Comparison of ENCODE assay signal across 13 mouse cellular contexts in the genomic region with DNA sequence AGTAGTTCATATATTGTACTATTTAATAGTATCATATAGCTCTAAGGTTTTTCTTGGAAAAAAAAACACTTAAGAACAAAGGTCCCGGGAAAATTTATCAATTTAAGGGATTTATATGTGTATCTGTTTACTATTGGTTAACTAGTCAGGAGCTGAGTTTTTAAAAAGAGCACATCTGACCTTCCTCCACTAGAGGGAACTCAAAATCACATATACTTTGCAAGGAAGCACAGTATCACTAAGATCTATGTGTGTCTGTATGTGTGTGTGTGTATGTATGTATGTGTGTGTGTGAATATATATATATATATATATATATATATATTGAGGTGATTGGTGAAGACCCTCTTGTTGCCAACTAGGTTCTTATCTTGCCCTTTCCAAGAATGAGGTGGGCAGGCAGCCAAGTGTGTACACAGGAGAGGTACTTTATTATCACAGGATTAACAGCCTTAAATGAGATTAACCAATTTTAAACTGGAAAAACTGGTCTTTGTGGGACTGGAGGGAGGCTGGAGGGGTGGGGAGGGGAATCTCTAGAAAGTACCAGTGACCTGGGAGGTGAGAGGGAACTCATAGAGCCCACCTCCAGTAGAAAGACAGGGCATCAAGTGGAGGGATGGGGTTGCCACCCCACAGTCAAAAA.
DNase-seq lines count a peak whose midpoint lies in the region; ATAC-seq and TF ChIP-seq lines count a peak whose summit lies in the region.
"Had no signal": no experiment of that assay in that cellular context is flagged by ENCODE, and none has a peak within 500 bp of the region (broad histone marks: within the 10 kb centered on the region; RNA-seq: fewer than 3 reads in every experiment).

No protein-coding gene starts in this region.

- TF ChIP-seq EP300 in lung, postnatal 0 days (IDR thresholded peaks at IDR 0.05), result no peak

- H3K4me3 ChIP-seq in hindbrain, postnatal 0 days (ENCODE audit: low read length), result no peak overlapping the region
- no peak overlapping the region for H3K4me3 ChIP-seq in hindbrain, embryonic 13.5 days
- no peak overlapping the region for H3K4me3 ChIP-seq in lung, postnatal 0 days (ENCODE audit: low read depth, low read length)
- no peak overlapping the region for H3K4me3 ChIP-seq in intestine, postnatal 0 days (ENCODE audit: low read depth, low read length)
- H3K4me3 ChIP-seq: forebrain, embryonic 12.5 days; limb, embryonic 15.5 days had no signal

- peak; percentile 39 for TF ChIP-seq CTCF in hindbrain, postnatal 0 days (IDR thresholded peaks at IDR 0.05; ENCODE audit: low read depth)
- peak; percentile 41; the same call in 1 of the 2 replicates for TF ChIP-seq CTCF in lung, postnatal 0 days (IDR thresholded peaks at IDR 0.05)
- TF ChIP-seq CTCF in intestine, postnatal 0 days (IDR thresholded peaks at IDR 0.05; ENCODE audit: low read depth), result peak; percentile 47

- 80% methylated on average over 1 of the region's 1 CpGs for WGBS in hindbrain, postnatal 0 days
- WGBS in hindbrain, embryonic 13.5 days, result 70% methylated on average over 1 of the region's 1 CpGs
- 68% methylated on average over 1 of the region's 1 CpGs for WGBS in lung, postnatal 0 days
- WGBS in intestine, postnatal 0 days, result 47% methylated on average over 1 of the region's 1 CpGs

- no peak overlapping the region for H3K9ac ChIP-seq in hindbrain, postnatal 0 days (replicated peaks; ENCODE audit: low read length)
- H3K9ac ChIP-seq in hindbrain, embryonic 13.5 days, result no peak overlapping the region
- H3K9ac ChIP-seq in lung, postnatal 0 days (replicated peaks; ENCODE audit: low read depth), result no peak overlapping the region
- H3K9ac ChIP-seq in intestine, postnatal 0 days (ENCODE audit: low read depth, low read length), result no peak overlapping the region
- H3K9ac ChIP-seq: forebrain, embryonic 12.5 days; limb, embryonic 15.5 days had no signal

- H3K27me3 ChIP-seq in hindbrain, postnatal 0 days (ENCODE audit: insufficient read depth, low read length), result no peaks in the 10 kb centered on the region
- no peaks in the 10 kb centered on the region for H3K27me3 ChIP-seq in hindbrain, embryonic 13.5 days
- no peaks in the 10 kb centered on the region for H3K27me3 ChIP-seq in lung, postnatal 0 days (replicated peaks; ENCODE audit: insufficient read depth, low read length)
- no peaks in the 10 kb centered on the region for H3K27me3 ChIP-seq in intestine, postnatal 0 days (replicated peaks; ENCODE audit: control insufficient read depth, insufficient read depth, low read length)
- H3K27me3 ChIP-seq: forebrain, embryonic 12.5 days; limb, embryonic 15.5 days had no signal

- ATAC-seq in hindbrain, postnatal 0 days, result no peak
- no peak for ATAC-seq in hindbrain, embryonic 13.5 days (ENCODE audit: low FRiP score)
- no peak for ATAC-seq in lung, postnatal 0 days
- ATAC-seq in intestine, postnatal 0 days, result no peak
- ATAC-seq: inflammation-experienced regulatory T-cells, adult 6 months had no signal

- H3K9me3 ChIP-seq in hindbrain, postnatal 0 days (ENCODE audit: low read length), result no peaks in the 10 kb centered on the region
- H3K9me3 ChIP-seq in hindbrain, embryonic 13.5 days, result no peaks in the 10 kb centered on the region
- no peaks in the 10 kb centered on the region for H3K9me3 ChIP-seq in lung, postnatal 0 days (ENCODE audit: low read length)
- no peaks in the 10 kb centered on the region for H3K9me3 ChIP-seq in intestine, postnatal 0 days (ENCODE audit: control insufficient read depth)
- H3K9me3 ChIP-seq: forebrain, embryonic 12.5 days; limb, embryonic 15.5 days had no signal

- no peaks in the 10 kb centered on the region for H3K4me1 ChIP-seq in hindbrain, postnatal 0 days (ENCODE audit: insufficient read depth, low read length)
- H3K4me1 ChIP-seq in hindbrain, embryonic 13.5 days (replicated peaks), result no peaks in the 10 kb centered on the region
- H3K4me1 ChIP-seq in lung, postnatal 0 days (ENCODE audit: insufficient read depth, low read depth, low read length), result no peaks in the 10 kb centered on the region
- no peaks in the 10 kb centered on the region for H3K4me1 ChIP-seq in intestine, postnatal 0 days (replicated peaks; ENCODE audit: control insufficient read depth, insufficient read depth, low read length)
- H3K4me1 ChIP-seq: forebrain, embryonic 12.5 days; limb, embryonic 15.5 days had no signal

- no peak overlapping the region for H3K27ac ChIP-seq in hindbrain, postnatal 0 days
- no peak overlapping the region for H3K27ac ChIP-seq in hindbrain, embryonic 13.5 days
- no peak overlapping the region for H3K27ac ChIP-seq in lung, postnatal 0 days (ENCODE audit: low read length)
- no peak overlapping the region for H3K27ac ChIP-seq in intestine, postnatal 0 days (ENCODE audit: low read depth, low read length)
- H3K27ac ChIP-seq: forebrain, embryonic 12.5 days; limb, embryonic 15.5 days had no signal

- no peaks in the 10 kb centered on the region for H3K36me3 ChIP-seq in hindbrain, postnatal 0 days (ENCODE audit: insufficient read depth, low read length)
- H3K36me3 ChIP-seq in hindbrain, embryonic 13.5 days, result no peaks in the 10 kb centered on the region
- H3K36me3 ChIP-seq in lung, postnatal 0 days (ENCODE audit: insufficient read depth, low read length), result no peaks in the 10 kb centered on the region
- H3K36me3 ChIP-seq in intestine, postnatal 0 days (ENCODE audit: control insufficient read depth, insufficient read depth), result no peaks in the 10 kb centered on the region
- H3K36me3 ChIP-seq: forebrain, embryonic 12.5 days; limb, embryonic 15.5 days had no signal

- peak; percentile 35 for DNase-seq in hindbrain, postnatal 0 days (ENCODE audit: low spot score)
- peak; percentile 27 for DNase-seq in lung, postnatal 0 days (ENCODE audit: low spot score)
- DNase-seq in lung, postnatal 10 days, result no peak
- DNase-seq in NIH3T3 (ENCODE audit: low read depth), result peak; percentile 11
- DNase-seq in adrenal gland, postnatal 14 days, result no peak
- DNase-seq in layer of hippocampus, postnatal 10 days (ENCODE audit: low spot score in 2 of 2), result no peak
- DNase-seq: embryo, embryonic 11 days; layer of hippocampus, adult 9-11 months had no signal

- no peak overlapping the region for H3K4me2 ChIP-seq in hindbrain, postnatal 0 days (ENCODE audit: low read depth, low read length)
- H3K4me2 ChIP-seq in hindbrain, embryonic 13.5 days, result no peak overlapping the region
- H3K4me2 ChIP-seq in lung, postnatal 0 days (replicated peaks; ENCODE audit: low read depth, low read length), result no peak overlapping the region
- H3K4me2 ChIP-seq in intestine, postnatal 0 days (replicated peaks; ENCODE audit: low read depth), result no peak overlapping the region
- H3K4me2 ChIP-seq: forebrain, embryonic 12.5 days; limb, embryonic 15.5 days had no signal

Comparison
In these comparisons a context has a peak if more than half of its experiments do, and no peak if none do; other contexts are left out.
1. DNase-seq: peak in hindbrain, postnatal 0 days (single experiment), lung, postnatal 0 days (single experiment) and NIH3T3 (single experiment); none in lung, postnatal 10 days (single experiment), adrenal gland, postnatal 14 days (single experiment) and layer of hippocampus, postnatal 10 days (0 of 2).
2. Peak in every context shown above with its lines, with median percentiles within 50 percentile points of each other: CTCF ChIP-seq.